Mouse (Mus musculus) kidney, postnatal 25 days (tissue): ENCODE data around the gene Nrsn2.

Experiments
- DNase-seq, 2 experiments: peaks; one replicate each; pipeline ENCODE4 v3.0.0; 2021; ENCODE audit warnings: mixed read lengths in 2 of 2

Gene Nrsn2

DNA sequence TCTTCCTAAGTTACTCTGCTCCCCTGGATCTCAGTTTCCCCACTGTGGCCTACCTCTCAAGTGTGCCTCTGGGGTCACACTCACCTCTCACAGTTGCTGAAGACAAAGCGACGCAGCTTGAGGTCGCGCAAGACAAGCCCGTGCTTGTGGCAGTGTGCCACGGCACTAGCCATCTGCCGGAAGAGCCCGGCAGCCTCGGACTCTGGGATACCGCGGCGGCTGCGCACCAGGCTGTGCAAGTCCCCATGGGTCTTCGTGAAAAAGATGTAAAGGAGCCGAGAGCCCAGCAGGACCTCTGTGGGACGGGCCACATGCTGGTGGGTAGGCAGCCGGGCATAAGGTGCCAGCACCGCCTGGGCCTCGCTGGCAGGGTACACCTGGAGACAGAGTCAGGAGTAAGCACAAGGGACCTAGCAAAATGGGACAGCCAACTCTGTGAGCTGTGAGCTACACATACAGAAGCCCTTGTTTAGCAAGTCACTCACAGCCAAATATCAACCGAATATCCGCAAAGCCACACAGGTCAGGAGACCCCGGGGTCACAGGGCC lies 36.7 kb downstream of the Nrsn2 start:
- no peak for DNase-seq

DNA sequence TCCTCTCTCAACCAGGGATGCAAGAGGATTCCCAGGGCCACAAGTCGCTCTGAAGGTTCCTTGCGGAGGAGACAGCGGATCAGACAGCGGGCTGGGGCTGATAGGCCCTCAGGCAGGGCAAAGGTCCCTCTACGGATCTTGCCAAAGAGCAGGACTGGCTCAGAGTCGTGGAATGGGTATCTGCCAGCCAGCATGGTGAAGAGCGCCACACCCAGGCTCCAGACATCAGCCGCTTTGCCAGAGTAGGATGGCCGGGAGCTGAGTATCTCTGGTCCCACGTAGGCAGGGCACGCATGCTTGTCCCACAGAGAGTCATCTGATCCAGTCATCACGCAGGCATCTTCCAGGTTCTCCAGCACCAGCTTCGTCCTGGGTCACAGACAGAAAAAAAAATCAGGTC lies 38.1 kb downstream of the Nrsn2 start:
- DNase-seq, result no peak

DNA sequence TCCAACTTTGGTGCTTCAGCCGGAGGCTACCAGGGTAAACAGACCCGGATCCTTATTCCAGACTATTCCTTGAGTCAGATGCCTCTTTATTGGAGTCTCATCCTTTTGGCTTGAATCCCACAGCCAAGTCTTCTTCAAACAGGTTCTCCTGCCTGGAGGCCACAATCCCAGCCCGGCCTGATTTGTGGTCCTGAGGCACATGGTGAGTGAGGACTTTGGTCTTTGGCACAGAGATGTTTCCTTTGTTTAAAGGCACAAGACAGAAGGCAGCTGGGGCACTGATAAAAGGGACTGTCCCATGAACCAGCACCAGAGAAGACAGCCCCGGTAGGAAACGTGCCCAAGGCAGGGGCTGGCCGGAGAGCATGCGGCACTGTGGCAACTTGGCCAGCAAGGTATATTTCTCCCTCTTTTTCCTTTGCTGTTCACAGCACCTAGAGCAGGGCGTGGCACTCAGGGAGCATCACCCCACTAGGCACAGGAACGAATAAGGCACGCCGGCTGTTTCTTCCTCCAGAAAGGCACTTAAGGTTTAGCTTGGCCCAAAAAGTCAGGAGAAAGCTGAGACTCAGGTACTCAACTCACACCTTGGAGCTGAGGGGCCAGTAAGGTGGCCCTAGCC lies 38.7 kb downstream of the Nrsn2 start:
- peak in 1 of 2 experiments; percentile 61 for DNase-seq

DNA sequence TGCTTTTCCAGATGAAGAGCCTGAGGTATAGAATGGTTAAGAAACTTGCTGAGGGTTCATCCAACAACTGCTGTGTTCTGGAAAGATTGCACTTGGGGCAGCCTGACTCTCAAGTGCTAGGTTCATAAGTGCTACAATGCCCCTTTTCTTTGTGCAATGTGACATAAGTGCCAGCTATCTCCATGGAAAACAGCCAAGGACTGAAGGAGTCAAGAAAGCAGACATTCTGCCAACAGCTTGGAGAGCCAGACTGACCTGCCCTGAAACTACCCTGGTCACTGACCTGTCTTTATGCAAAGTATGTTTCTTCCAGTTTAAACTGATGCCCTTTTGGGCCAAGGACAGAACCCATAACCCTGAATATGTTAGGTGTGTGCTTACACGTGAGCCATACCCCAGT lies 39.6 kb downstream of the Nrsn2 start:
- no peak for DNase-seq

DNA sequence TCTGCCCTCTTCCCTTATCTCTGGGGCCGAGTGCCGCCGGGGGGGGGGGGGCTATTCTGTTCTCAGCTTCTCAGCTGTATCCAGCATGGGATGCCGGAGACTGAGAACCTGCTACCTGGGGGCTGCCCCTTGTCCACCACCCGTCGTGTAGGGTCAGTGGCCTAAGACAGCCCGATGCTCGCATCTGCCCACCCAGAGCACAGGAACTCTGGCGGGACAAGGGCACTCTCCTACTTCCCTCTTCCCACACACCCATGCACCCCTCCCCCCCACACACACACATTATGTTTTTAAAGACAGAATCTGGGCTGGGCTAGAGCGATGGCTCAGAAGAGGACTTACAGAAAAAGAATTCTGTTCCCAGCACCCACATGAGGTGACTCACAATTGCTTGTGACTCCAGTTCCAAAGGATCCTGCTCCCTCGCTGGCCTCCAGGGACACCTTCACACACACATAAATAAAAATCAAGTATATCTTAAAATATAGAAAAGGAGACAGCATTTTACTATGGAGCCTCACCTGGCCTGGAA lies 41.1 kb downstream of the Nrsn2 start:
- DNase-seq, result no peak

DNA sequence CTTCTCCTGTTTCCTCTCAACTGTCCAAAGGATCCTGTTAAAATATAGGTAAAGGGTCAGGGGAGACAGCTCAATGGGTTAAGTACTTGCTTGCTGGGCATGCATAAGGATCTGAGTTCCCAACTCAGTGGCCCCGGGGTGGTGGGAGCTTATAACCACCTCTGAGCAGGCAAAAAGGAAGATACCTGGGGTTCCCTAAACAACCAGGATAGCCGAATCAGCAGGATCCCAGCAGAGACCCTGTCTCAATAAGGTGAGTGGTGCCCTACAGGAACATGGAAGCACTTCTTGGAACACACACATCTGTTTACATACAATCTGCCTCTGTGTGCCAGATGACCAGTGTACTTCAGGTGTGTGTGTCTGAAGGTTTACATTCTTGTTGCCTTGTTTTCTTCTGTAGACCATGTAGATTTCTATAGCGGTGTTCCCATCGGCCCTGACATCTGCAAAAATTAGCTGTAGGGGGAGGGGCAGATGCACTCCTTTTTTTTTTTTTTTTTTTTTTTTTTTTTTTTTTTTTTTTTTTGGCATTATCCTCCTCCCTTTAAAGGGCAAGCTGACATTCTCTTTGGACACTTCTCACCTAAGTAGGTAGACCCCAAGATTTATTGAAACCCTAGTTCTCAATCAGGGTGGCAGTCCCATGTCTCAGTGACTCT lies 43.0 kb downstream of the Nrsn2 start:
- no peak for DNase-seq

DNA sequence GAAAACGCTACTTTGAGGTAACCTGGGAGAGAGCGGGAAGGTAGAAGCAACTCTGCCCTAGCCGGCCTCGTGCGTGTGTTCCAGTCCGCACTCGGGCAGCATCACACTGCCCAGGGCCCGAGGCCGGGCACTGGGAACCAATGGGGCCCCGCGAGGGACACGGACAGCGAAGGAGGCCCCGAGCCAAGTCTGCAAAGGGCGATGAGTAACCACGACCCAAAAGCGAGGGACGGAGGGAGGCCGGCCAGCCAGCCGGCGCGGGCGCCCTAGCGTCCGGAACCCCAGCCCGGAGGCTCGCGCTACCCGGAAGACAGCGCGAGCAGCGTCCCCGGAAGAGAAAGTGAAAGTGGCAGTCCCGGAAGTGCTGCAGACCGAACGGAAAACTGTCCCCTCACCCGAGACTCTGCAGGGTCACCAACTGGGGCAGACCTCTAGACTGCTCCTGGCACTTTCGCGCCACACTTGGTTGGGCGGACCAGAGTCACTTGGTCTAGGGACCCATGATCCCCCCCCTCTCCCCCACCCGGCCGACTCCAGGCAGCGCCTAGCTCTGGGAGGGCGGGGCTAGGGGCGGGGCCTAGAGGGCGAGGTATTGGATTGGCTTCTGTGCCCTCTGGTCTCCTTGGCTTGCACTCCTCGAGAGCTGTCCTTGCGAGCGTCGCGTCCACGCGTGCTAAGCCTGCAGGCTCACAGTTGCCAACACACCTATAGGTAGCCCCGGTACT lies 44.2 kb downstream of the Nrsn2 start, which contains the start of gene Rbck1:
Rbck1 (minus strand) TSS at position 553 of the 725 bp plus-strand sequence.
- peak; percentile 85 to 94 for DNase-seq

DNA sequence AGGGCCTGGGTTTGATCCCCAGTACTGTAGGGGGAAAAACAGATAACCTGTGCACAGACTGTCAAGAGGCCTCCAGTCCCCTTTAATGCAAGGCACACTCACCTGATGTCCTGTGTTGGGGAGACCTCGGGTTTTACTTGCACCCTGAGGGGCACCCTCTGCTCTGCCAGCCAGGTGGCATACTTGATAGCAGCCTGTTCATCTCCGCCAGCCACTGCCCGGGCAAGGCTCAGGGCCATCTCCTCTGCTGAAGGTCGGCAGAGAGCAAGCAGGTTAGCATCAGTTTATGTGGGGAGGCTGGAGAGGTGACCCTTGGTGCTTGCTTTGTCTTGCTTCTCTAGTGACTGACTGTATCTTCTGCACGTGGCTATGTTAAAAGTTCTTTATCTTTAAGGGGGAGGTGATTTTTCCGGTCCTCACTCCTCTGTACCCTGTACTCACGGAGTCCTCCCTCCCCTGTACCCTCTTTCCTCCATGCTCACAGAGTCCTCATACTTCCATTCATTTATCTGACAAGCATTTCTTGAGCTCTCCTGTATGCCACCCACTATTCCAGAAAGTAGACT lies 45.5 kb downstream of the Nrsn2 start:
- no peak for DNase-seq

DNA sequence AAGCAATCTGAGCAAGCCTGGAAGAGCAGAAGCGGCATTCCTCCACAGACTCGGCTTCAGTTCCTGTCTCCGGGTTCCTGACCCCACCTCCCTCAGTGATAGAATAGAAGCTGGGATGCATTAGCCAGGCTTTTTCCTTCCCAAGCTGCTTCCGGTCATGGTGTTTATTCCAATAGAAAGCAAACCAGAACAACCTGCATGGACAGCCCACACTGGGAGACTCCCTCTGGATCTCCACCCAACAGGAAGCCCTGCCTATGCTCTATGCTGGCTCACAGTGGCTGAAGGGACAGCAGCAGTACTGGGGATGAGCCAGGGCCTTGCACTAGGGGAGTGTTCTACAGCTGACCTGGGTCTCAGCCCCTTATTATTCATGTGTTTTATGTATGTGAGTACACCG lies 48.5 kb downstream of the Nrsn2 start:
- DNase-seq, result no peak

DNA sequence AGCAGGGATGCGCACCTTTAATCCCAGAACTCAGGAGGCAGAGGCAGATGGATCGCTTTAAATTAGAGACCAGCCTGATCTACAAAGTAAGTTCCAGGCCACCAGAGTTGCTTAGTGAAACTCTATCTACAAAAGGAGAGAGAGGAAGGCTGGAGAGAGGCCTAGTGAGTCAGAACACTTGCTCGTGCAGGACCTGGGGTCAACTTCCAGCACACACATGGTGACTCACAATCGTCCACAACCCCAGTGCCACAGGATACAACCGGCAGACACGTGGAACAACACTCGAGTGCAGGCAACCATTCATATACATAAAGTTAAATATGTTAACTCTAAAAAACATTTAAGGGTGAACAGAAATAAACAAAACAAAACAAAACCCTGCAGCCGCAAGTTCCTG lies 49.8 kb downstream of the Nrsn2 start:
- DNase-seq, result no peak

DNA sequence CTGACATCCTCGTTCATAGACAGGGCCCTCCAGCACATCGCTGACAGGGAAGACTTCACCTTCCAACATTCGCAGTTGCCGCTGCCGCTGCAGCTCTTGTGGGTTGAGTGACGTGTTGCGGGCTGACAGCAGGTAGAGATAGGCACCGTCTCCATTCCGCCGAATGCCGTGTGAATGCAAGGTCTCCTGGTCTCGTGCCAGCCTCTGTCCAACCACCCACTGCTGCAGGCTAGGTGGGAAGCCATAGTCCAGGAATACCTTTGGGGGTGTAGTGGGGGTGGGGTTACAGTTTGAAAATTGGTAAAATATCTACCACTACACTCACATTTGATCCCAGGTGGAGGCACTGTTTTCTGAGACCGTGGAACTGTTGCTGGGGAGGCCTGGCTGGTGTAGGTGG lies 50.3 kb downstream of the Nrsn2 start:
- no peak for DNase-seq

DNA sequence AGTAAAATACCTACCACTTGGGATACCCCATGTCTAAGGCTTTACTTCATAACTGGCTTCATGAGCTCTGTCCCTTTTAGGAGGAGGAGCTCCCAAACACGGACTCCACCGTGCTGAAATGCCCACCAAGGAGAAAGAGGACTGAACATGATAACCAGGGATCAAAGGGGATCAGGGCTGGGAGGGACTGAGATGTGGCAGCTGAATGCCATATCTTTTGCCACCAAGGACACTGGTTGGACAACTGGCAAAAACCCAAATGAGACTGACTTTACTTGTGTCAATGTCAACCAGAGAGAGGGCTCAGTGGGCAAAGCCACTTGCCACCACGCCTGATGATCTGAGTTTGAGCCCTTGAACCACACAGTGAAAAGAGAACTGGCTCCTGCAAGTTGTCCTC lies 51.6 kb downstream of the Nrsn2 start:
- no peak for DNase-seq

DNA sequence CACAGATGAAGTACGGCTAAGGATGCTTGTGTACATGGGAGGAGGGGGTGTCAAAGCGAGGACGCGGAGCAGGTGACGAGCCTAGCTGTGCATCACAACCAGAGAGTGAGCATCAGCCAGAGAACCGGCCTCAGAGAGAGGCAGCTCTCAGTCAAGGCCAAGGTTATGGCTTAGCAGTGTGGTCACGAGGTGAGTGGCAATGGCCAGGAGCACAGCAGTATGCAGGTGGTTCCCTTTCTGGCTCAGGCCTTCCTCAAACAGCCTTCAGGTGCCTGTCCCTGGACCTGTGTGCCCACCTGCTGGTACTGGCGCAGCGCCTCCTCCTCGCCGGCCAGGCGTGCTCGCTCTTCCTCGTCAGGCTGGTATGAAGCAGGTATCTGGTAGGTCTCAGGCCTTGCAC lies 52.5 kb downstream of the Nrsn2 start:
- no peak for DNase-seq

DNA sequence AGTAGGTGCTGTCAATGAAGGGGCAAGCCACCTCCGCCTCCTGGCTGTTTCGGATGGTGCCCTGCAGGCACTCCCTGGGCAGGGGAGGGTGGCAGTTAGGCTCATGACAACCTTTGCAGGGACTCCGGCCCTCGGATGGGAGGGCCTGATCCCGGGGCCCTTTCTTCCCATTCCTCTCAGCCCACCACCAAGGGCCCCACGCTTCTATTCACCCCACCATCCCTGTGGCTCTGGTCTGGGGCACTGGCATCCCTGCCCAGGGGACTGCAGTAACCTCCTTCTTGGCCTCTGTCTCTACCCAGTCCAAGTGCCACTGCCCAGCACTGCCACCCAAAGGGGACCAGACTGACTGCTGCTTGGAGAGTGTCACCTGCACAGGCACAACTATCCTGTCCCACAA lies 54.2 kb downstream of the Nrsn2 start:
- DNase-seq, result no peak

DNA sequence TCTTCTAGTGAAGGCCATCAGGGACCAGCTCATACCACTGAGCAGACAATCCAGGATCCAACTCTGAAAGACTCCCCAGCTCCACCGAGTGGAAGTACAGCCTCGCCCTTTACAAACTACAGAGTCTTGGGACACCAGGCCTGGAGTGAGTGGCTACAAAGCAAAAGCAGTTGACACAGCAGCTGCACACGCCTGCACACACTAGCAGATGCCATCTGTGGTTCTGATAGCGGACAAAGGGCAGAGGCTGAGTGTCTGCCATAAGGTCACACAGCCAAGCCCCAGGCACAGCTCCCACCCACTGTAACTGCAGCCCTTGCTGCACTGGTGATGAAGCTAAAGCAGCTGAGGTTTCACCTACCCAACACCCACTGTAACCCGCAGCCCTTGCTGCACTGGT lies 54.9 kb downstream of the Nrsn2 start:
- no peak for DNase-seq
